Mouse (Mus musculus): ENCODE results near the gene Tbcel.

DNA sequence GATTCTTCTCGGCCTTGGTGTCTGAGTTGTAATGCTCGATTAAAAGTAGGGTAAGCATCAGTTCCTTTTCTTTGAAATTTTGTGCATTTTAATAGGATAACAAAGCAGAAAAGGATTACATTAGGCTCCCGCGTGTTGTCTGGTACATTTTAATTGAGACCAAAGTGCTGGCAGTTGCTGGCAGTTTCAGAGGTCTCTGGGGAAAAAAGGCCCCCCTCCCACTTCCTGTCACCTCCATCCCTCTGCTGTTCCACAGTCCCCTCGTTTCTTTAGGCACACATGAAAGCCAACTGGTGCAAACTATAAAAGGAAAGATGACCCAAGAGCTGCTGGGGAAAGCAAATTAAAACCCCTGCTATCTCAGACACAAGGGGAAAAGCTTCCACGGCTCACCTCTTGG is 25.4 kb upstream of the Tbcel start:
- TF ChIP-seq CTCF (IDR thresholded peaks at IDR 0.05) (no peak), POLR2A (IDR thresholded peaks at IDR 0.05; ENCODE audit: insufficient read depth, low read depth, low read length) (no peak), EP300 (IDR thresholded peaks at IDR 0.05; ENCODE audit: insufficient read depth, low read depth, low read length) (no peak)
